ENCODE assay signal across 27 mouse cellular contexts in the genomic region with DNA sequence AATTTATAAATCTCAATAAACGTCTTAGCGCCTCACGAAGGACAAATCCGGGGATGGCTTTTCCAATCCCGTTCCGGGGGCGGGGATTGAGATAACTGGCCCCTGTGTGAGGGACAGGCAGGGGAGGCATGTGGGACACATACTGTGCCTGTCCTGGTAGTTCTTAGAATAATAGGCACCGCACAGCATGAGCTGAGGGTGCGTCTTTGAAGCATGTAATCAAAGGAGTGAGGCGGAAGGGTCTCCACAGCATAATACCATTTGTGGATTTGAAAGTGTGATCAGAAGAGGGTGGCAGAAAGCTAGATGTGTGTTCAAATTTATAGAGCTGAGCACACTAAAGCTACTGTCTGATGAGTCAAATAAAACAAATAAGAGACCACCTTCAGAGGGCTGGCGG. TPM values are rescaled to one million over a fixed set of nuclear protein-coding genes. Genes with fewer than 3 reads are reported as not detected.
DNase-seq lines count a peak whose midpoint lies in the region; ATAC-seq and TF ChIP-seq lines count a peak whose summit lies in the region.
"Had no signal": no experiment of that assay in that cellular context is flagged by ENCODE, and none has a peak within 500 bp of the region (broad histone marks: within the 10 kb centered on the region; RNA-seq: fewer than 3 reads in every experiment).

No protein-coding gene starts in this region.

- TF ChIP-seq CTCF in brain, embryonic 14.5 days (IDR thresholded peaks at IDR 0.05; ENCODE audit: borderline replicate concordance, extremely low read depth, insufficient read depth, insufficient read length): no peak

- H3K9me3 ChIP-seq in midbrain, embryonic 13.5 days: no peaks in the 10 kb centered on the region
- no peaks in the 10 kb centered on the region for H3K9me3 ChIP-seq in midbrain, embryonic 10.5 days (replicated peaks)
- no peaks in the 10 kb centered on the region for H3K9me3 ChIP-seq in neural tube, embryonic 13.5 days
- H3K9me3 ChIP-seq in neural tube, embryonic 15.5 days (replicated peaks): no peaks in the 10 kb centered on the region
- H3K9me3 ChIP-seq: embryonic facial prominence, embryonic 13.5 days; embryonic facial prominence, embryonic 15.5 days; forebrain, embryonic 10.5 days; forebrain, embryonic 12.5 days; G1E had no signal

- ATAC-seq in midbrain, embryonic 13.5 days: peak; percentile 29; the same call in 1 of the 2 replicates
- no peak for ATAC-seq in neural tube, embryonic 13.5 days (ENCODE audit: low read depth)
- ATAC-seq in neural tube, embryonic 15.5 days (ENCODE audit: low FRiP score): no peak
- ATAC-seq: activated CD4-positive, CD25-positive, alpha-beta regulatory T cell, adult 4 months; CD4-positive, CD25-positive, alpha-beta regulatory T cell, adult 4 months; forebrain, embryonic 14.5 days; forebrain, embryonic 16.5 days; Patski had no signal

- whole genome bisulfite sequencing in midbrain, embryonic 13.5 days: 10% methylated on average over 11 of the region's 11 CpGs
- 11% methylated on average over 11 of the region's 11 CpGs for WGBS in midbrain, embryonic 10.5 days
- 7% methylated on average over 11 of the region's 11 CpGs for WGBS in neural tube, embryonic 13.5 days
- 16% methylated on average over 11 of the region's 11 CpGs for WGBS in neural tube, embryonic 15.5 days

- no peak for TF ChIP-seq POLR2A in brain, embryonic 14.5 days (IDR thresholded peaks at IDR 0.05; ENCODE audit: borderline replicate concordance, extremely low read depth, insufficient read depth, insufficient read length, poor library complexity, severe bottlenecking)

- H3K4me2 ChIP-seq in midbrain, embryonic 13.5 days (replicated peaks): no peak overlapping the region
- H3K4me2 ChIP-seq in neural tube, embryonic 13.5 days: no peak overlapping the region
- no peak overlapping the region for H3K4me2 ChIP-seq in neural tube, embryonic 15.5 days
- H3K4me2 ChIP-seq: embryonic facial prominence, embryonic 13.5 days; embryonic facial prominence, embryonic 15.5 days; forebrain, embryonic 12.5 days had no signal

- peaks cover 40% of the 10 kb centered on the region for H3K27me3 ChIP-seq in midbrain, embryonic 13.5 days
- H3K27me3 ChIP-seq in midbrain, embryonic 10.5 days (ENCODE audit: low read depth, poor library complexity, severe bottlenecking): peaks cover 96% of the 10 kb centered on the region
- H3K27me3 ChIP-seq in neural tube, embryonic 13.5 days: peaks cover 81% of the 10 kb centered on the region
- H3K27me3 ChIP-seq in neural tube, embryonic 15.5 days (replicated peaks): peaks cover 30% of the 10 kb centered on the region

- H3K4me1 ChIP-seq in midbrain, embryonic 13.5 days (replicated peaks): peaks cover 44% of the 10 kb centered on the region
- H3K4me1 ChIP-seq in midbrain, embryonic 10.5 days: peaks cover 60% of the 10 kb centered on the region
- H3K4me1 ChIP-seq in neural tube, embryonic 13.5 days (replicated peaks): peaks cover 33% of the 10 kb centered on the region
- H3K4me1 ChIP-seq in neural tube, embryonic 15.5 days: peaks cover 16% of the 10 kb centered on the region

- DNase-seq in midbrain, embryonic 10.5 days (ENCODE audit: low spot score): no peak
- DNase-seq in brain, embryonic 14.5 days (ENCODE audit: low read depth): peak; percentile 53
- DNase-seq: adrenal gland, adult 8-10 months; adrenal gland, postnatal 14 days; adrenal gland, postnatal 36 days; B cell, adult 2 months; cerebellum, adult 11 months; cerebellum, adult 18-20 months; cerebellum, adult 8-10 months; cerebellum, adult 9-11 months; cerebellum, postnatal 14 days; cerebellum, postnatal 36 days; embryo, embryonic 11 days had no signal

- H3K36me3 ChIP-seq in midbrain, embryonic 13.5 days: no peaks in the 10 kb centered on the region
- H3K36me3 ChIP-seq in midbrain, embryonic 10.5 days: no peaks in the 10 kb centered on the region
- H3K36me3 ChIP-seq in neural tube, embryonic 13.5 days: no peaks in the 10 kb centered on the region
- H3K36me3 ChIP-seq in neural tube, embryonic 15.5 days: no peaks in the 10 kb centered on the region
- H3K36me3 ChIP-seq: embryonic facial prominence, embryonic 13.5 days; embryonic facial prominence, embryonic 15.5 days; forebrain, embryonic 10.5 days; forebrain, embryonic 12.5 days; G1E had no signal

- H3K27ac ChIP-seq in midbrain, embryonic 13.5 days: no peak overlapping the region
- H3K27ac ChIP-seq in midbrain, embryonic 10.5 days (replicated peaks): no peak overlapping the region
- H3K27ac ChIP-seq in neural tube, embryonic 13.5 days (replicated peaks): no peak overlapping the region
- no peak overlapping the region for H3K27ac ChIP-seq in neural tube, embryonic 15.5 days (replicated peaks)
- H3K27ac ChIP-seq: embryonic facial prominence, embryonic 13.5 days; embryonic facial prominence, embryonic 15.5 days; forebrain, embryonic 10.5 days; forebrain, embryonic 12.5 days had no signal

- no peak overlapping the region for H3K9ac ChIP-seq in midbrain, embryonic 13.5 days (replicated peaks)
- 0 out of 2 replicates have a peak overlapping the region, but pooled peaks have one; percentile 3 for H3K9ac ChIP-seq in neural tube, embryonic 13.5 days
- no peak overlapping the region for H3K9ac ChIP-seq in neural tube, embryonic 15.5 days (replicated peaks)
- H3K9ac ChIP-seq: embryonic facial prominence, embryonic 13.5 days; embryonic facial prominence, embryonic 15.5 days; forebrain, embryonic 12.5 days had no signal

- no peak overlapping the region for H3K4me3 ChIP-seq in midbrain, embryonic 13.5 days (replicated peaks)
- H3K4me3 ChIP-seq in midbrain, embryonic 10.5 days: no peak overlapping the region
- no peak overlapping the region for H3K4me3 ChIP-seq in neural tube, embryonic 13.5 days
- H3K4me3 ChIP-seq in neural tube, embryonic 15.5 days (replicated peaks): no peak overlapping the region
- H3K4me3 ChIP-seq: embryonic facial prominence, embryonic 13.5 days; embryonic facial prominence, embryonic 15.5 days; erythroblast, embryonic 14.5 days; forebrain, embryonic 10.5 days; forebrain, embryonic 12.5 days had no signal

RNA-seq across cellular contexts. Expression of a gene that starts 11.7 kb away (rescaled TPM):
- polyA plus RNA-seq in midbrain, embryonic 13.5 days (2015; fragmentation: Nextera tagmentation; extraction: Ambion mirVana): 10.4 and 15.7 TPM in 2 replicates
- 3.9 and 7.1 TPM in 2 replicates for polyA plus RNA-seq in midbrain, embryonic 10.5 days (2016; fragmentation: Nextera tagmentation; extraction: Ambion mirVana)
- polyA plus RNA-seq in neural tube, embryonic 13.5 days (2015; fragmentation: Nextera tagmentation; extraction: Ambion mirVana): 11.1 and 11.4 TPM in 2 replicates
- polyA plus RNA-seq in neural tube, embryonic 15.5 days (2015; fragmentation: Nextera tagmentation; extraction: Ambion mirVana): 11.9 and 15.2 TPM in 2 replicates
- polyA plus RNA-seq in brain, embryonic 14.5 days (2012; rRNA removed): 14.7 and 25.7 TPM in 2 replicates
- polyA plus RNA-seq: activated CD4-positive, CD25-positive, alpha-beta regulatory T cell, adult 4 months; CD4-positive, CD25-positive, alpha-beta regulatory T cell, adult 4 months; erythroblast, embryonic 14.5 days; G1E; Patski had no signal

RNA-seq across cellular contexts. Expression of a gene that starts 41.3 kb away (rescaled TPM):
- 69.6 and 73.8 TPM in 2 replicates for polyA plus RNA-seq in midbrain, embryonic 13.5 days (2015; fragmentation: Nextera tagmentation; extraction: Ambion mirVana)
- 72.8 and 73.0 TPM in 2 replicates for polyA plus RNA-seq in midbrain, embryonic 10.5 days (2016; fragmentation: Nextera tagmentation; extraction: Ambion mirVana)
- 51.3 and 57.3 TPM in 2 replicates for polyA plus RNA-seq in neural tube, embryonic 13.5 days (2015; fragmentation: Nextera tagmentation; extraction: Ambion mirVana)
- 65.6 and 68.3 TPM in 2 replicates for polyA plus RNA-seq in neural tube, embryonic 15.5 days (2015; fragmentation: Nextera tagmentation; extraction: Ambion mirVana)
- 62.3 and 78.7 TPM in 2 replicates for polyA plus RNA-seq in brain, embryonic 14.5 days (2012; rRNA removed)
